Mouse (Mus musculus) gastrocnemius, postnatal 36 days (tissue): Measurements from ENCODE around the gene Btg3. TPM values are rescaled to one million over a fixed set of nuclear protein-coding genes. Genes with fewer than 3 reads are reported as not detected.
"Not testable (repeated sequence)": the region's sequence is repeated elsewhere in the genome, so short reads cannot be mapped to it uniquely, and the experiment has no call there.

Experiments
- DNase-seq, 2 experiments: peaks; one replicate each; pipeline ENCODE4 v3.0.0; 2022
- intact Hi-C: fragments of 180-260 bp; cut with DNase I; formaldehyde crosslinking; loops from one replicate; pipeline ENCODE4 v1.15.1; 2025
- long read RNA-seq, 2 experiments: library from polyadenylated mRNA; stranded (forward); transcript quantifications; one replicate each; pipeline ENCODE4 v2.0.0; 2021
- total RNA-seq, 2 experiments: library from RNA; stranded (reverse); gene quantifications; 2 replicates each; pipeline ENCODE4 v1.2.3; 2021

Gene Btg3
- 1 to 10 TPM; 3.4 to 3.9 TPM for total RNA-seq
- long read RNA-seq, experiment 1, transcript Btg3-201 (5 exons, 1,414 nt), result major isoform, 11 of 14 reads
- long read RNA-seq, experiment 1, partial matches to known transcripts, result 2 of 14 reads
- long read RNA-seq, experiment 1, other reads (novel, unspliced or antisense), result 1 of 14 reads
- long read RNA-seq, experiment 2, transcript Btg3-201 (5 exons, 1,414 nt), result major isoform, 5 of 7 reads
- long read RNA-seq, experiment 2, partial matches to known transcripts, result 2 of 7 reads
- long read RNA-seq, experiment 2, other reads (novel, unspliced or antisense), result 0 of 7 reads

GRCm38 (mm10) chr16:78376745-78377570, at the start of gene Btg3:
Gene Btg3, minus strand, starts transcription at chr16:78377192.
- intact Hi-C loops, result no loop called here

GRCm38 (mm10) chr16:78417733-78418132, 40.7 kb upstream of the Btg3 start:
- intact Hi-C loops, result no loop called here
- DNase-seq, result no peak

More at GRCm38 (mm10) chr16:78376745-78377570, at the start of gene Btg3:
- DNase-seq, result peak; percentile 73 to 84

DNA sequence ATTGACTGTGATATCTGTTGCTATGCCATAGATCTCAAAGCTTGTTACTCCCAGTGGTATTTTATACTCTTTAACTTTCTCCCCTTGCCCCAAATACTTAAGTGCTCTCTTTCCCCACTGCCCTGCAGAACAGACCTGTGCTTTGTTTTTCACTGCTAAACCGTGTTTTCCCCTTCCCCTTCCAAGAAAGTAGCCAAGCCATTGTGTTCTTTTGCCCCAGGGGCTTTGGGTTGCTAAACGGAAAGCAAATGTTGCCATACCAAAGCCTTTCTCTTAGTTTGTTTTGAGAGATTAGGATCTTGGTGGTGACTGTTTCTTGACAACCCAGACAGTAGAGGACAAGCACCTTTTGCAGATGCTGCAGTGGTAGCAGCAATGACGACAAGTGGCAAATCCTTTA, 39.5 kb upstream of the Btg3 start:
- intact Hi-C loops, result no loop called here
- DNase-seq, result no peak

GRCm38 (mm10) chr16:78409991-78410390, 33.0 kb upstream of the Btg3 start:
- no peak for DNase-seq
- intact Hi-C loops, result no loop called here

DNA sequence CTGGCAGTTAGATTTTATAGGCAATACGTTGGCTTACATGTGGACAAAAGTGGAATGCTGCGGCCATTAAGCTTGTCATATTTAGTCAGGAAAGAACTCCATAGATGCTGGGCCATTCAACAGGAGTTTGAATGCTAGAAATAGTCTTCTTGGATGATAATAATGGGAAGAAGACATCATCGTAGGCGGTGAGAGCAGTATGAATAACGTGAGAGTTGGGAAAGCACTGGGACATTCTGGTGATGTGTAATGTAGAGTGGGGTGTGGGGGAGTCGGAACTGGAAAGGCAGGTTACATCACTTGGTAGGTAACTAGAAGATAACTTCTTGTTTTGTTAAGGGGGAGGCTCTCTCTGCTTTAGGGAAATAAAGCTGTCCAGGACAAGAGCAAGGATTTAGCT, 30.9 kb upstream of the Btg3 start:
- intact Hi-C loops, result no loop called here
- DNase-seq, result no peak

DNA sequence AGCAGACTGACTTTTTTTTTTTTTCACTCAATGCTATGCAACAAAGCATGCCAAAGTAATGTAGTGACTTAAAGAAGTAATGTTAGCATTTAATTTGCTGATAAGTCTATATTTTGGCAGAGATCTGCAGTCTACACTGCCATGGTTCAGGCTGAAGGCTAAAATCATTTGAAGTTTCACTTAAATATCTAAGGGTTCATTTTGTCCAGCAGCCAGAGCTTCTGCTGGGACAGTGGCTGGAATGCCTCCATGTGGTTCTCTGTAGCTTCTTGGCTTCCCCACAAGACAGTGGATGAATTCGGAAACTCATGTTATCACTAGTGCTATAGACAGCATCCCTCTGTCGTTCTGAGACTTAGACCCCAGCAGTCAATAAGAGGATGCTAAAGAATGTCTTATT, 29.7 kb upstream of the Btg3 start:
- no peak for DNase-seq
- intact Hi-C loops, result no loop called here

DNA sequence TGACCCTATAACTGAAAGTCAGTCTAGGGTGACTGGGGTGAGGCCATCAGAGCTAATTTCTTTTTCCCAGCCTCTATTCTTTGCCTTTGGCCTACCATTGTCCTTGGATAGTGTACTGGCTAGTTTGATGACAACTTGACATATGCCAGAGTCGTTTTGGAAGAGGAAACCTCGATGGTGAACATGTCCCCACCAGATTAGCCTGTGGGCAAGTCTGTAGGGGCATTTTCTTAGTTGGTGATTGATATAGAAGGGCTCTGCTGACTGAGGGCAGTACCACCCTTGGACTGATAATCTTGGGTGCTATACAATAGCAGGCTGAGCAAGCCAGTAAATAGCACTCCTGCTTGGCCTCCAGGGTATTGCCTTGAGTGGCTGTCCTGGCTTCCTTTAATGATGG, 25.3 kb upstream of the Btg3 start:
- intact Hi-C loops, result no loop called here
- no peak for DNase-seq

DNA sequence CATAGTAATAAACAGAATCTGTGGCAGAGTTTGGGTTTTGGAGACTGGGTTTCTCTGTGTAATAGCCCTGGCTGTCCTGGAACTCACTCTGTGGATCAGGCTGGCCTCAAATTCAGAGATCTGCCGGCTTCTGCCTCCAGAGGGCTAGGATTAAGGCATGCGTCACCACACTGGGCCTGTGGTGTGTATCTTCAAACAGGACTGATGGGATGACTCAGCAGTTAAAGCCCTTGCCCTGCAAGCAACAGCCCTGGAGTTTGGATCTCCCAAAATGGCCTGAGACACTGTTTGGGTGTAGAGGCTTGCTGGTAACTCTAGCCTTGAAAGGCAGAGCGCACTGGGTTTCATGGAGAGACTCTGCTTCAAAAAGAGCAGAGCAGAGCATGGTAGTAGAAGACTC, 22.4 kb upstream of the Btg3 start:
- DNase-seq, result no peak
- intact Hi-C loops, result no loop called here

- DNase-seq, result no peak
- intact Hi-C loops, result no loop called here
Observed at GRCm38 (mm10) chr16:78398734-78399133, 21.7 kb upstream of the Btg3 start.

DNA sequence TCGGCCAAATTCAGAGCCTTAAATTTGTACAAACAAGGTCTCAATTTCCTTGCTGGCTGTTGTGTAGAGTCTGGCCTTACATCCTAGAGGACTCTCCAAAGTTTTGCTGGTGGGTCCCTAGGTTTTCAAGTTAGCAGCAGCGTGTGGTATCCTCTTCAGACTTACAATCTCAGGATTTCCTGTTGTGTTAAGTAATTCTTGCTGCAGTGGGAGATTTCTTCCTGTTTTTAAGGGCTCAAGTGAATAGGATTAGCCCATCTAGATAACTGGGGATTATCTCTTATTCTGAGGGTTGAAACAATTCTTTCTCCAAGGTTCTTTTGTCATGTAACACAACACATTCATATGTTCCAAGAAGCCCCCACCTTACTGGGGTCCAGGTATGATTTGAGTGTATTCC, 14.4 kb upstream of the Btg3 start:
- DNase-seq, result no peak
- intact Hi-C loops, result no loop called here

GRCm38 (mm10) chr16:78389986-78390385, 13.0 kb upstream of the Btg3 start:
- intact Hi-C loops, result no loop called here
- DNase-seq, result no peak

- intact Hi-C loops, result no loop called here
- no peak for DNase-seq
Observed at GRCm38 (mm10) chr16:78389122-78389521, 12.1 kb upstream of the Btg3 start.

- DNase-seq, result no peak
- intact Hi-C loops, result no loop called here
Observed at GRCm38 (mm10) chr16:78378493-78378892, 1.5 kb upstream of the Btg3 start.

DNA sequence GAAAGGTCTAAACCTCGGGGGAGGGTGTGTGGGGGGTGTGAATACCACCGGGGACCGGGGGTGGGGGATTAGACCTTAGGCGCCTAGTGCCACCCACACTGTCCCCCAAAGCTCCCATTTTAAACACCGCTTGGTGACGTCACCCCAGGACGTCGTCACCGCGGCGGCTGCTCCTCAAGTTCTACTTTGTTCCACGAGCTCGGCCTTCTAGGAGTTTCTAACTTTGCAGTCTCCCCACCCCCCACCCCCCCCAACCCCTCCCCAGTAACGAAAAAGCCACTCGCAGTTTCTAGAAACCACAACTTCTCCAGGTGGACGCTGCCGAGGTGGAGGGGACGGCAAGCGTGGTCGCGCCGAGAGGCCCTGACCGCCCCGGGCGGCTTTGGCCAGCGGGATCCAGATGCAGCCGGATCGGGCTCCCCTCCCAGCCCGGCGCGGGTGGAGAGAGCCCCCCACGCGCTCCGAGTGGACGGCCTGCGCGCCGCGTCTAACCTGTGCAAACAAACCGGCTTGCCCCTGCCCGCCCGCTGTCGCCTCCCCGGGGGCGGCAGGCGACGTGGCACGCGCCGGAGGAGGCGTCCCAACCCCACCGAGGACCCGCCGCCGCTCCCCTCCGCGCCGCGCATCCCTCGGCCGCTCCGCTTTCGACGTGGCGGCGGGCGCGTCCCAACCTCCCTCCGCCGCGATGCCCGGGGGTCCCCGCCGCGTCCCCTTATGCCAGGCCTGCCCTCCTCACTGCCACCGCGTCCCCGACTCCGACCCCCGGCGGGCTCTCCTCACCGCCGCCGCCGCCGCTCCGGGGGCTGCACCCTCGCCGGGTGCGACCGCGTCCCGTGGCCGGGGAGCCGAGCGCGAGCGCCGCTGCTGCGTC, 936 bp downstream of the Btg3 start:
- peak; percentile 18 to 32 for DNase-seq
- intact Hi-C loops, result no loop called here

DNA sequence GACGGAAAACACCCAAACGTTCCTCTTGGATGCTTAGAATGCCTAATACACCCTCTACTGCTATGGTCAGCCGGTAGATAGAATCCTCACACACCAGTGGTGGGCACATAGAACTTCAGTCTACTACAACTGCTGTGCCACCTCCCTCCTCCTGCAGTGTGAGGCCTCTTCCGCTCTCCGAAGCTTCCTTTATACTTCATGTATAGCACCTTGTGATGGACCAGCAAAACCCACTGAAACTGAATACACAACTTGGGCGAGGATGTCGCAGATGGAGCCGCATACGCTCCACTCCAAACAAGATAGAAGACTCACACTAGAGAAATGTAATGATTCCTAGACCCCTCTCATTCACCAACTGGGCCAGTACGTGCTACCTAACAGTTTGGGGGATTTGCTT, 1.8 kb downstream of the Btg3 start:
- DNase-seq, result no peak
- intact Hi-C loops, result no loop called here

GRCm38 (mm10) chr16:78373743-78374142, 3.2 kb downstream of the Btg3 start:
- DNase-seq, result no peak
- intact Hi-C loops, result no loop called here

GRCm38 (mm10) chr16:78372786-78373185, 4.2 kb downstream of the Btg3 start:
- no peak for DNase-seq
- intact Hi-C loops, result no loop called here

- intact Hi-C loops, result no loop called here
- no peak for DNase-seq
Observed at GRCm38 (mm10) chr16:78371491-78372046, 5.4 kb downstream of the Btg3 start.

DNA sequence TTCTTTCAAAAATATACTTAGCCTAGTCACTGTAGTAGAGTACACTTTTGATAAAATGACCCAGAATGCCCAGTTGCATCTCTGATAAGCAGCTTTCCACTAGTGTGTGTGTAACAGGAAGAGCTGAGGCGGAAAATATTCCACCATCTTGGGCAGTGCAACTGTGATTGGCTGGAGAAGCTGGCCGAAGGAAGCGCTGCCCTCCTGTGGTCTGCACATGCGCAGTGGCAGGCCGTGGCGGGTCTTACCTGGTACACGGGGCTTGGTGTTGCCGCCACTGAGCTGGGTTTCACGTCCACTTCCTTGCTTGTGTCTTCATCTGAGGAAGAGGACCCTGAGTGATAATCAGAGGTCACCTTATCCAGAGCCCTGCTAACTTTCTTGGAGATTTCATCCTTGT, 12.4 kb downstream of the Btg3 start:
- intact Hi-C loops, DNase-seq: not testable (repeated sequence)

DNA sequence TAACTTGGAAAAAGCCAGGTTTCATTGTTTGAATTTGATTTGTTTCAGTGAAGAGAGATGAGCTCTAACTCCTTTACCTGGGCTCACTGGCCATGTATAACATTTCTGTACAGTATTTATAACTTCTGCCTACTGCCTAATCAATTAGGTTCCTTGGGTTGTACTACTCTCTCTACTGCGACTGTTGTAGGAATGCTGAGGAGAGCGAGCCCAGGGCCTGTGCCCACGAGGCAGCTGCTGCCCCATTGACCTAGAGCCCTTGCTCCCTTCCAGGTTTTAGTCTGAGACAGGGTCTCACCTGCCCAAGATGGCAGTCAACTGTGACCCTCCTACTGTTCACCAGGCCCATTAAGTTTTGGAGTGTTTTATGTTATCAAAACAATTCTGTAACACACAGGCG, 15.5 kb downstream of the Btg3 start:
- intact Hi-C loops, result no loop called here
- no peak for DNase-seq

- intact Hi-C loops, result no loop called here
Observed at GRCm38 (mm10) chr16:78357757-78358156, 19.2 kb downstream of the Btg3 start.

More at GRCm38 (mm10) chr16:78357757-78358156, 19.2 kb downstream of the Btg3 start:
- DNase-seq, result no peak
